Mouse (Mus musculus): ENCODE measurements around the gene Ccn5.

The Ccn5 gene

DNA sequence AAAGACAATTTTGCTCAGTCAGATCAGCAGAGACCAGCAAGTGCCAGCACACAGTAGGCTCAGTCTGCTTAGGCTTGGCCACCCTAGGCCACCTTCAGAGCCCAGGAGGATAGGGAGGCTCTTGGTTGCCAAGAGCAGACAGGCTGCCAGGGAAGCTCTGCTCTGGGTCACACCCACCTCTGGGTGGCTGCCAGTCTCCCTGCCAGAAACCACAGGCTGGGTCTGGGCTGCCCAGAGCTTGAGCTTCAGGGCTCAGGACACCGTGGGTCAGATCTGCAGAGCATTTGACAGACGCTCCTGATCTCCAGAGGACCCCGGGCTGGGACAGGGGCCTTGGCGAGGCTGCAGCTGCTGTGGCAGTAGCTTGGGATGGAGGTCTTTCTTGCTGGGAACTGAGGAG lies at the start of gene Ccn5:
TSS of gene Ccn5 (plus strand) at position 255 of the 400 bp plus-strand sequence.
- no peak for DNase-seq (ENCODE audit: extremely low read depth, low read depth, low spot score)

DNA sequence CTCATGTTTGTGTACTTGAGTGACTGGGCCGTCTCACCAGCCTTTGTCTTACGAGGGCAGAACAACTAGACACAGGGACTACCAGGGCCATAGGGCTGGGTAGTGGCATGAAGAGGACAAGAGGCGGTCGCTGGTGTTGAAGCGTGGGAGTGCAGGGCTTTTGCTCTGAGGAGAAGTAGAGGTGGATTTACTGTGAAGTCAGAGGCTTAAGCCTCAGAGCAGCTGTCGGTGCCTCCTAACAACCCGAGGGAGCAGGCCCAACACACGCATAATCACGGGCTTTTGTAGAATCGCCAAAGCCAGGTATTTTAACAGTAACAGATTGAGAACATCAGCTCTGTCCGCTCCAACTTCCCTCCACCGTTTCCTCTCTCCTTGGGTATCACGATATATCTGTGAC lies 44.0 kb upstream of the Ccn5 start:
- no peak for DNase-seq (ENCODE audit: extremely low read depth, low read depth, low spot score)

DNA sequence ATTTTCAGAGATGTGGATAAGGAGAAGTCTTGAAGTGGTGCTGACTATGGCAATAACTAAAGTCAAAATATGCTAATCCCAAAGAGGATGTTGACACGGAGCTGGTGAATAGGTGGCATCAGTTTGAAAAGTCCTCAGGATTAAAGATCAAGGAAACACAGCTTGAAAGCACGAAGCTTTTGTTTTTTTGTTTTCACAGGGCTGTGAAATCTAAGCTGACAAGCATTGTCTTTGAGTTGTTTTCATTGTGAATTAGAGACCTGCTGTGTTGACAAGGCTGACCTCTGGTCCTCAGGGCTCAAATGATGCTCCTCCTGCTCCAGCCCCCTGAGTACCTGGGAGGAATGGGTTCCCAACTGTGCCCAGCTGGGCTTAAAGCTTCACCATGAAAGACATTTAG lies 43.6 kb upstream of the Ccn5 start:
- DNase-seq (ENCODE audit: extremely low read depth, low read depth, low spot score): no peak

DNA sequence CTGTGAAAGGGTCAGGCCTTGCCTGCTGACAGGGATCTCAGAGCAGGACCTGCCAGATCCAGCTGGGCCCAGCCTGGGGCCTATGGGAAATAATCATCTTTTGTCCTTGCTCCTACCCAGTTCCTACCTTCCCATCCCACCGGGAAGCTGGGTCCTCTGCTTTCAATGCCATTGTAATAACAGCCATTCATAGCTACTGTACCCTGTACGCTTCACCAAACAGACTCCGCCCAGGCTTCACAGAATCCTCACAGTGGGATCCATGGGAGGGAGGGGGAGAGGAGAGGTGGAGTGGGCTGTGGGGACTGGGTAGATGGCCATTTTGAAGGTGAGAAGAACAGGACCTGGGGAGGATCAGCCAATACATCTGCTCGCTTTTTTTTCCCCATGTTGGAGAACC lies 41.8 kb upstream of the Ccn5 start:
- no peak for DNase-seq (ENCODE audit: extremely low read depth, low read depth, low spot score)

DNA sequence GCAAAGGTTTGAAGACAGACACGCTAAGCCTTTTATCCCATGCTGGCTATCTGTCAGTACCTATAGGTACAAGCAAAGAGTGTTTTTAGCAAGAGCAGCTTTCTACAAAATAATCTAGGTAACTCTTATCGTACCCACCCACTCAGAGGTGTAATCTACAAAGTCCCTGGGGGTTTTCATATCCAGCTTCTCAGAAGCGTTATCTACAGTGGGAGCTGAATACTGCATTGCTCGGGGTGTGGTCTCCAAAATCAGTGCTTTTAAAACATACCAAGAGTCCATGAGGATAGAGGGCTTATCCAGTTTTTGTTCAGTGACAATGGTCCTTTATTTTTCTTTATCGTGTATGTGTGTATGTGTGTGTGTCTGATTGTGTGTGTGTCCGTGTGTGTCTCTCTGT lies 37.3 kb upstream of the Ccn5 start:
- no peak for DNase-seq (ENCODE audit: extremely low read depth, low read depth, low spot score)

DNA sequence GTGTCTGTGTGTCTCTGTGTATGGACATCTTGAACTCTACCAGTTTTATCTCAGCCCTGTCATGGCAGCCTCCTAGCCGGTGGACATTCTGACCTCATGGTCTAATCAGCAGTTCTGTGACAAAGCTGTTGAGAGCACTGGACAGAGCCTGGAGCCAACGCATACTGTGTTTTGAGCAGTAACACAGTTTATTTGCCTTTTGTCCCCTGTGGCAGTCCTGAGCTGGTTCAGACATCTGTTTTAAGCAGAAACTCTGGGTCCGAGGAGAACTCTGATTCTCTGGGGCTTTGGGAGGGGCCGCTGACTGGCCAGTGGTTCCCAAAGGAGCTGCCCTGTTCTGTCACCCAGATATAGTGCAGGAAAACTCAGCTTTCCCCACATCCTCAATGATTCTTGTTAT lies 36.8 kb upstream of the Ccn5 start:
- no peak for DNase-seq (ENCODE audit: extremely low read depth, low read depth, low spot score)

DNA sequence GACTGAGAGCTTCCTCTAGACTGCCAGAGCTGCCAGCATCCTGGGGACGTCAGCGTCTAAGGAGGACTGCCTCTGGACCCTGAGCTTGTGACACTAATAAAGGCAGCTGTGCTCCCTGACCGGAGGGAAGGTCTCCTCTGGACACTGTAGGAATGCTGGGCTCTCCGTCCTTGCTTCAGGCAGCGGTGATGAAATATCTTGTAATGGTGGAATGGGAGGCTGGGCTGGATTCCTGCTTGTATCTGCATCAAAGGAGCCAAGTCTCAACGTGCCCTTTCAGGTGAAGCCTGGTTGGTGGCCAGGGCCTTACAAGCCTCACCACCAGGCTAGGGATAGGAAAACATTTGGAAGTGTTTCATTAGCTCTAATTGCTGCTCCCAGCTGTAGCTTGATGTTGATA lies 33.6 kb upstream of the Ccn5 start:
- DNase-seq (ENCODE audit: extremely low read depth, low read depth, low spot score): no peak

DNA sequence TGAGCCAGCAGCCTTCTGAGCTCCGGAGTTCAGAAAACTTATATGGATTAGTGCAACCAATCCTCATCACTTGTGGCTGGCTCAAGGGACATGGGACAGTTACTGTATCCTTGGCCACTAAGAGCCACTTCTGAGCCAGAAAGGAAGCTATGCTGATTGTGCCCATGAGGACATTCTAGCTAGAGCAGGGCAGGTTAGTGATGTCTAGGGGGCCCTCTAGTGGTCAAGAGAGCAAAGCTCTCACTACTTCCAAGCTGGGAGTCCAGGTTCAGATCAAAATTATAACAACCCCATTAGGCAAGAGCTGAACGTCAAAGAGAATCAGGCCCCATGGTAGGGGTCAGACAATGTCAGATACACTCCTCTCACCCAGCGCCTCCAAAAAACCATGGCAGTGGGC lies 33.0 kb upstream of the Ccn5 start:
- DNase-seq (ENCODE audit: extremely low read depth, low read depth, low spot score): no peak

DNA sequence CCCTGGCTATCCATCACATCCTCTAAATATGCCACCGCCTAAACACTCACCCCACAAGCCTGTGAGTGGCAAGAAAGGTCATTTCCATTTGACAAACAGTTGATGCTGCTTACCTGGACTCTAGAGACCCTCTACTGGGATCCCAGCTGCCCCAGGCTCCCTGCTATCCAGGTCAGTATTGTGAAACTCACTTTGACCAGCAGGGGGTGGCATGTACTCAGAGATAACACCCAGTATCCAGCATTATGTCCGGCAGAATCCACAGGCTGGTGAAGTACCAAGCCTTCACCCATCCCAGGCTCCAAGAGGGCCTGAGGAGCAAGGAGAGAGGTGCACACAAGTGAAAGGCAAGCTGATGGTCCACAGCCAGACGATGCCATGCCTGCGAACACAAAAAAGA lies 32.2 kb upstream of the Ccn5 start:
- DNase-seq (ENCODE audit: extremely low read depth, low read depth, low spot score): no peak

DNA sequence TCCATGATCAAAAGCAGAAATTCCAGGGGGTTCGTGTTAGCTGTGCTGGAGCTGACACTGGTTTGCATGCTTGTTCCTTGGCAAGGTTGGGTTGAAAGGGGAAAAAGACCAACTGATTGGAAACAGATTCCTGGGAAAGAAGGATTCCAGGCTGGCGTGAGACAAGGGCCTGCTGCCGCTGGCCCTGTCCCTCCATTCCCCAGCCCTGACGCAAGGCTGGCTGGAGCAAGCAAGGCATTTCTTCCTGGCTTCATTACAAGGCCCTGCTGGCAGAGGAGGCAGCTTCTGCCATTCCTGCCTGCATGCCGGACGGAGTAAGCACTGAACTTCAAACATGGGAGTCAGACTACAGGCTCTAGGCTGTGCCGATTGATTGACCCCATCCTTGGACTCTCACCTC lies 22.2 kb upstream of the Ccn5 start:
- no peak for DNase-seq (ENCODE audit: extremely low read depth, low read depth, low spot score)

DNA sequence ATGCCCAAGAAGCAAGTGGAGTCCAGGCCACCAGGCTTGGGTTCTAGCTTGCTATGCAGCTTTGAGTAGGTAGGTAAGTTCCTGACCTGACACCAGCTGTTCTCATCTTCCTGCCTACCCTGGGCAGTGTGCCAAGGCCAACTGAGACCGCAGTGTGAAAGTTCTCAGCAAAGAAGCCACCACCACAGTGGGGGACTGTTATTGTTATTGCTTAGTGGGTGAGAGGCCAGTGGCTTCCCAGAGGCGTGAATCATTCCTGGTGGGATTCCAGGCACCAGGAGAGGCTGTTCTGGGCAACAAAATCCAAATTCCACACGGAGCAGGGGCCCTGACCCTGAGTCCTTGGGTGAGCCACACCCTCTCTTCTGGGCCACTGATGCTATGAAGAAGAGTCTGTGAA lies 19.8 kb upstream of the Ccn5 start:
- DNase-seq (ENCODE audit: extremely low read depth, low read depth, low spot score): no peak

DNA sequence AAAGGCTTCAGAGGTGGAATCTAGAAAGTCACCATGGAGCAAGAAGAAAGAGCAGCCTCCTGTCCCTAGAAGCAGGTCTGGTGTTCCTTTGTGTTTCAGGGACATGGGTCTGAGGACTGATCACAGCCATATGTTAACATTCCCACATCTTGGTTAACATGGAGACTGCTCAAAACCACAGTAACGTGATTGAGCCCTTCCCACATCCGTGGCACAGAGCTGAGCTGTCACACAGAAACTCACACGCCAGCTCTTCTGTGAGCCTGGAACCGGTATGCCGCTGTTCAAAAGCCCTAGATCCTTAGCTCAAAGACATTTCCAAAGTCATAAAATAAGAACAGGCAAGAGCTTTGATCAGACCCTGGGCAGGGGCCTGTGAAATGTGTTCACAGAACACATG lies 19.3 kb upstream of the Ccn5 start:
- DNase-seq (ENCODE audit: extremely low read depth, low read depth, low spot score): no peak

DNA sequence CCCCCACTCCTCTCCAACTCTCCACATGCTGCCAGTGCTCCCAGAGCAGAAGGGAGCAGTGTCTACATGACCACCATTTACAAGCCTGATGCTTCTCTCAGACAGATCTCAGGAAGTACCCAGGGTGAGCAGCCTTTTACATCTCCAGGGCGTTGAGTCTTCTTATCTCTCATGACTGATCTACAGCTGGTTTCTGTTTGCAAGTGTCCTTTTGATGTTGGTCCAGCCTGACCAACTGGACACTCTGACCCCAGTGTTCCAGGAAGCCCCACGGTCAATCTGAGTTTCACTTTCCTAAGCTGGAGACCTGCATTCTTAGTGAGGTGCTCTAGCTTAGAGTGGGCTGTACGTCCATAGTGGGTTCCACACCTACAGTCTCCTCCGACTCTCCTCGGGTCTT lies 16.8 kb upstream of the Ccn5 start:
- no peak for DNase-seq (ENCODE audit: extremely low read depth, low read depth, low spot score)

DNA sequence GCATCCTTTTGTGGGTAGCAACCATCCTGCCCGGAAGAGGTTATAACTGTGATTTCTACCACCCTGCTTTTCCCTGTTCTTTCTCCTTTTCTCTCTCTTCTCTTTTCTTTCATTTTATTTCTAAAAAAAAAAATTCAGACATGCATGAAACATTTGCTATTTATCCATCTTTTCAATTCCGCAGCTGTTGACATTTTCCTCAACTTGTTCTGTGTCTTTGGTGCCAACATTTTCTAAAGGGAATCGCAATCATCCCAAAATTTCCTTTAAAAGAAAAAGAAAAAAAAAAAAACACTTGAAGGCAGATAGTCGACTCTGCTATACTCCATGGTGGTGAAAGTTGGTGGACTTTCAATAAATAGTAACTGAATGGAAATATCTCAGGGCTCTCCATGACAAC lies 11.5 kb upstream of the Ccn5 start:
- DNase-seq (ENCODE audit: extremely low read depth, low read depth, low spot score): no peak

DNA sequence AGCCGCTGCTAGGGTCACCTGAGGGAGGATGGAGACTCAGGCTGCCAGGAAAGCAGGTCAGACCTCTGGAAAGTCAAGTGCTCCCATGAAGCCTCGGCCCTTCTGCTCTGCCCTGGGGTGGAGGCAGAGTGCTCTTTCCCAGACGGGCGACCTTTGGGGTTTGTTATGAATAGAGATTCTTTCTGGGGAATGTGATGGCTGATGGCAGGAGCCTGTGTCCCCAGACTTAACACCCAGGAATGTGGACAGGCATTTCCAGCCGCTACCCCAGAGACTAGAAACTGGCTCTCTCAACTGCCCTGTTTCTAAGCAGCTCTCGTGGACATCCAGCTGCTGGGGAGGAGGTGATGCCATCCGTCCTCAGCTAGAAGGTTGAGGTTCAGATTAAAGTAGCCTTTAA lies 11.0 kb upstream of the Ccn5 start:
- no peak for DNase-seq (ENCODE audit: extremely low read depth, low read depth, low spot score)

DNA sequence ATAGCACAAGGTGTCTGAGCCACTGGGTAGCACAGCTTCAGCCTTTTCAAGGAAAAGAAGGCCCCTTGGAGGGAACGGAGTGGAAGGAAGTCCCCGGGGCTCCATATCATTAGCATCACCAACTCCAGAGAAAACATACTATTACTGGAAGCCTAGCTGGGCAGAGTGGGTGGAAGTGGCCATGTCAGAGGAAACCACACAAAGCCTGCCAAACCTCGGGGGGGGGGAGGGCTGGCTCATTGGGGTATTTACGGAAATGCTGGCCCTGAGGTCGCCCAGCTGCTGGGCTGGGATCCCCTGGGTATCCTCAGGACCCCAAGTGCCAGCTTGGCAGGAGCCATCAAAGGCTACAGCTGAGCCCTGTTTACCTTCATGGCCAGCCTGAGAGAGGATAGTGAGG lies 7.6 kb upstream of the Ccn5 start:
- no peak for DNase-seq (ENCODE audit: extremely low read depth, low read depth, low spot score)

DNA sequence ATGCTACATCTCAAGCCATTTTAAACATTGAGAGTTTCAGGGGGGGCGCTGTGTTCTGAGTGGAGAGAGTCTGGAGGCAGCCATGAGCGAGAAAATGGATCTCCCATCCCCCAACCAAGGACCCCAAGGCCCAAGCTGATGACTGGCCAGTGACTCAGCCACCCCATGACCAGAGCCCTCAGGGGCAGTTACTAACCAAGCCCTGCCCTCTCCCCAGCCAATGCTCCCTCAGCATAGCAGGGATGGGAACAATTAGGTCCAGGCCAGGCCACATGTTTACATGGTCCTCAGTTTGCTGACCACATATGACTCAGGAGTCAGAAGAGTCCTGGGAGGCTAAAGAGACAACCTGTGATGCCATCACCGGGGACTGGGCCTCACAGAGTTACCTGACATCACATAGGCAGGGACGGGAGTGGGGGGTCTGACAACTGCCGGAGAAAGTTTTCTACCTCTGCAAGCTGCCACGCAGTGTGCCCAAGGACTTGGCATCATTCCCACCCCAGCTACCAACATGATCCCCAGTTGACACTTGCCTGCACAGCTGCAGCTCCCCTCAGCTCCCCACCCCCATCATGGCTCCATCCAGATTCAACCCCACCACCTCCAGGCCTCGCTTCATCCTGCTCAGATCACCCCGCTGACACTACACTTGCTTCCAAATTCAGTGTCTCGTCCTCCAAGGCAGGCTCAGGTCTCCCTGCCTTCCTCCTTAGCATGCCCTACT lies 5.8 kb upstream of the Ccn5 start:
- no peak for DNase-seq (ENCODE audit: extremely low read depth, low read depth, low spot score)

DNA sequence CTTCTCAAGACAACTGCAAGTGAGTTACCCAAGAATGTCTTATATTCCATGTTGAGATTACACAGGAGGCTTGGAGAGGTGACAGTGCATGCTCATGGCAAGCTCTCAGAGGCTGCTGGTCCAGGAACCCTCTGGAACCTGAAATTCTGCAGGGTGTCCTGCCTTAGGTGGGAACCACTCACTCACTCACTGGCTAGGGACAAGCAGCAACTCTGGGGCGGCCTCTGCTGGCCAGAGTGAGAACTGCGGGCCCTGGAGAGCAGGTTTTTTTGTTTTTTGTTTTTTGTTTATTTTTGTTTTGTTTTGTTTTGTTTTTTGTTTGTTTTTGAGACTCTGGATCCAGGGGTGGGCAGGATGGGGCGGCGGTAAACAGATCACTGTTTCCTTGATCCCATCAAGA lies 2.6 kb downstream of the Ccn5 start:
- no peak for DNase-seq (ENCODE audit: extremely low read depth, low read depth, low spot score)

DNA sequence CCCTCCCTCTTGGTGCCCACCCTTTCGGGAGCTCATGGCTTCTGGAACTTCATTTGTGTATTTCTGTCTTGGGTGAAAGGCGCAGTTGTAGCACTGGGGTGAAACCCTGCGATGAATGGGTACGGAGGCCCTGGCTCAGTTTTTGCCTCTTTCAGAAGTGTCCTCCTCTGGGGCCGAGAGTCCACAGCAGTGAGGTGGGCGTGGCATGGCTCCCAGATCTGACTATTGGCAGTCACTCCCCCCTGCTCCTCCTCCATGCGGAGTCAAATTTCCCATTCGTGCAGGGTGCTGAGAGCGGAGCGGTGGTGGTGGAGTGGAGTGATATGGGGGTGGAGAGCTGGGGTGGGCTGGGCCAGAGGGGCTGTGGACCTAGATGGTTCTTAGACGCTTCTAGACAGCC lies 3.1 kb downstream of the Ccn5 start:
- no peak for DNase-seq (ENCODE audit: extremely low read depth, low read depth, low spot score)

DNA sequence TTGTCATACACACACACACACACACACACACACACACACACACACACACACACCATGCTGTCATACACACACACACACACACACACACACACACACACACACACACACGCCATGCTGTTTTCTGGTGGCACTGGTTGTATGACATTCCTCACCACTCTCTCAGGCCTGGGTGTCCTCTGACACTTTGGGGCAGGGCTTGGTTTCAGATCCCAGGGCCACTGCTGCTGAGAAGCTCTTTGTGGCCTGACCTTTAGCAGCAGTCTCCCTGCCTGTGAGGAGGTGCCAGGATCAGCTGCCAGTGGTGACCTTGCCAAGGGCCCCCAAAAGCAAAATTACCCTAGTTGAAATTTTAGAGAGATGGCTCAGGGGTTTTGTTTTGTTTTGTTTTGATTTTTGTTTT lies 5.2 kb downstream of the Ccn5 start:
- DNase-seq (ENCODE audit: extremely low read depth, low read depth, low spot score): no peak

DNA sequence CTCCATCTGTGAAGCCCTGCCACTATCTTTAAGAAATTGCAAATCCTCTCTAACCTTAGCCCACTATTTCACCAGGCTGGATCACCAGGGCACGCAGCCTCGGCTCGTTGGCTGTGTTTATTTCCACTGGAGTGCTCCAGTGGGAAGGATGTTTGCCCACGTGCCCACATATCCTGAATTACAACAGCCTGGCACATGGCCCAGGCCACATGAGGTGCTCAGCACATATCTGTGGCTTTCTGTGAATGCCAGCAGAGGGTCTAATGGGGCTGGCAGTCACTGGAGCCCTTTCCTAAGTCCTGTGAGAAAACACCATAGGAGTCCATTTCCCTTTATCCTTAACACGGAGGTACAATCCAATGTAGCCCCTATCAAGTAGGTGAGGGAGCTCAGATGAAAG lies 5.8 kb downstream of the Ccn5 start:
- DNase-seq (ENCODE audit: extremely low read depth, low read depth, low spot score): no peak

DNA sequence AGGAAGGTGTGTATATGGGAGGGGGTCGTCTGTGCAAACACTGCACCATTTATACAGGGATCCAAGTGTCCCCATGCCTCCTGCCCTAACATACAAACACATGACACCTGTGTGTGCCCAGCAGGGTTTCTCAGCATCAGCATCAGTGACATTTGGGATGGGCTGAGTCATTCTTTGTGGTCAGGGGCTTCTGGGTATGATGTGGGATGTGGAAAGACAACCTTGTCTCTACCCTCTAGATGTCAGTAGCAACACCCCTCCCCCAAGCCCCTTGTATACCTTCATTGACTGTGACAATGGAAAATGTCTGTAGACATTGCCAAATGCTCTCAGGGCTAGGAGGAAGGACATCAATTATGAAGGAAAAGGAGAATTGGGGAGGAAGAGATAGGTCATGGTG lies 10.5 kb downstream of the Ccn5 start:
- no peak for DNase-seq (ENCODE audit: extremely low read depth, low read depth, low spot score)

DNA sequence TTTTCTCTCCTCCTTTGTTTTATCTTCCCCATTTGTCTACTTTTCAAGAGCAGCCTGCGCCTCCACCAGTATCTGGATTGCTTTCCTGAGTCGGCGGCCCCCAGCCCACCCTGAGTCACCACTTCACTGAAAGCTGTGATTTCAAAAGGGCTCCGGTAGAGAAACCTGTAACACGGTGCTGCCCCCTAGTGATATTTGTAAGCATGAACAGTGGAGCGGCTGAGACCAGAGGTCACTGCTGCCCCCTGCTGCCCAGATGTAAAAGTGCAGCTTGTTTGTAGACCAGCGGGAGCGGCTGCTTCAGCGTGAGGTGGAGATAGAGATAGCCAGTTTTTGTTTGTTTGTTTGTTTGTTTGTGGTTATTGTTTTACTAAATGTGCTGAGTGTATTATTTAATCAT lies 17.4 kb downstream of the Ccn5 start:
- DNase-seq (ENCODE audit: extremely low read depth, low read depth, low spot score): no peak

DNA sequence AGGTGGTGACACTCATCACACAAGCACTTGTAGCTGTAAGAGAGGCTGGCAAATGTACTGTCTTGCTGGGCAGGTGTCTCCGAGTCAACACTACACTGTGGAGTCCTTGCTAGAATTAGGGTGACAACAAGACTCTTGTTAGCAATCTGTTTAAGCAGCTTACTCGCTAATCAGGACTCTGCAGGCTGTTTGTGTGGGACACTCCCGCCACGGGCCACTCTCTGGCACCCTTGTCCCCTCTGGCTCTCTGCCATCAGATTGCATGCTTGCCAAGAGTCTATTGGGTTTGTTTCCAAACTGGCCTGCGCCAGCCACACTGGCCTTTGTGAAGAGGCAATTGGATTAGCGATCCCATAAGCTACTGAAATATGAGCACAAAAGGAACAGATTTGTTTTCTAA lies 18.9 kb downstream of the Ccn5 start:
- DNase-seq (ENCODE audit: extremely low read depth, low read depth, low spot score): no peak
